Mouse (Mus musculus): ENCODE data around the gene 4930402H24Rik. TPM values are rescaled to one million over a fixed set of nuclear protein-coding genes. Genes with fewer than 3 reads are reported as not detected.

The 4930402H24Rik gene
- polyA plus RNA-seq, 1 experiment from 2014 or later, result 43.1 TPM

DNA sequence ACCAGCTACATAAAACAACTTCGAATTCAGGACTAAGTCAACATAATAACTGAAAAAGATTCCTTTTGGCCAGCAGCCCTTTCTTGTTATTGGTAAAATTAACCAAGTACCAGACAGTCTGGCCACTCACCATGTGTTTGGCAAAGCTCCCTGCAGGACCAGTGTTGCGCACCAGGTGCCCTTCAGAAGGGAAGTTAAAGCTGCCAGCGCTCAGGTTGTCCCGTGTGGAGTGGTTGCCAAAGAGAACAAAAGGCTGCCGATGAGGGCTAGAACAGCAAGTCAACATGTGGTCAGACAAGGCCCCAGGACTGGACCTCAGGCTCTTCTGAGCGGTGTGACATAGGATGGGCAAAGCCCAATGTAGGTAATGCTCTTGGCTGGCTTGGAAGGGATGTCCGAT, 114.5 kb downstream of the 4930402H24Rik start:
- no peaks in the 10 kb centered on the region for H3K4me1 ChIP-seq
- ATAC-seq (ENCODE audit: low FRiP score, low read depth), result no peak
- 95% methylated on average over 7 of the region's 7 CpGs for WGBS
- H3K27me3 ChIP-seq, result no peaks in the 10 kb centered on the region
- no peak overlapping the region for H3K9ac ChIP-seq
- H3K4me2 ChIP-seq (replicated peaks), result no peak overlapping the region
- H3K36me3 ChIP-seq, result peaks cover 59% of the 10 kb centered on the region
- H3K4me3 ChIP-seq, result no peak overlapping the region
- H3K9me3 ChIP-seq, result no peaks in the 10 kb centered on the region
- no peak overlapping the region for H3K27ac ChIP-seq

DNA sequence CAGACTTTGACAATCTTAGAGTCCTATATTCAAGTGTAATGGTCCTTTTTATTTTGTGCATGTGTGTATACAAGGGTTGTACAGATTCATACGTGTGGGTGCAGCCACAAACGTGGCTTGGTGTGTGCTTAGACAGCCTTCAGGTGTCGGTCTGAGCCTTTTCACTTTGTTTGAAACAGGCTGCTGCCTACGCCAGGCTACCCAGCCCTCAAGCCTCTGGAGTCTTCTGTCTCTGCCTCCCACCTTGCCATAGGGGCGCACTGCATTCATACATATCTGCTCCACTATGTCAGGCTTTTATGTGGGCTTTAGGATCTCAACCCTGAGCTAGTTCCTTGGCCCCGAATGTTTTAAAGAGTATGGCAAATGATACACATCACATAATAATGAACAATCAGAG, 116.6 kb downstream of the 4930402H24Rik start:
- H3K36me3 ChIP-seq, result peaks cover 68% of the 10 kb centered on the region
- no peaks in the 10 kb centered on the region for H3K9me3 ChIP-seq
- no peak overlapping the region for H3K9ac ChIP-seq
- H3K4me1 ChIP-seq, result no peaks in the 10 kb centered on the region
- 89% methylated on average over 6 of the region's 6 CpGs for WGBS
- H3K27ac ChIP-seq, result no peak overlapping the region
- H3K4me2 ChIP-seq (replicated peaks), result no peak overlapping the region
- H3K27me3 ChIP-seq, result no peaks in the 10 kb centered on the region
- H3K4me3 ChIP-seq, result no peak overlapping the region
- no peak for ATAC-seq (ENCODE audit: low FRiP score, low read depth)

DNA sequence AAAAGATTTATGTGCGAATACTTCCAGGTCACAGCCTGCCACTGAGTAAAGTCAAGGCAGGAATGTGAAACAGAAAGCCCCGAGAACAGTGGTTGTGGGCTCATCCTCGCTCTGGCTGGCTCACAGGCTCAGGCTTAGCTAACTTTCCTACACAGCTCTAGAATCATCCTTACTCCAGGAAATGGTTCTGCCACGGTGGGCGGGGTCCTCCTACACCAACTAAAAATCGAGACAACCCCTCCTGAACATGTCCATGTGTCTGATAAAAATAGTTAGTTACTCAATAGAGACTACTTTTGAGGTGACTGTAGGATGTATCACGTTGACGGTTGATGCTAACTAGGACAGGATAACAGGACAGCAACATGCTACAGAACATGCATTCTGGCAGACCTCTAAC, 117.2 kb downstream of the 4930402H24Rik start:
- ATAC-seq (ENCODE audit: low FRiP score, low read depth), result no peak
- Histone ChIP-seq H3K9me3 (no peaks in the 10 kb centered on the region), H3K27me3 (no peaks in the 10 kb centered on the region), H3K4me2 (replicated peaks) (no peak overlapping the region), H3K9ac (no peak overlapping the region), H3K4me1 (no peaks in the 10 kb centered on the region), H3K4me3 (no peak overlapping the region), H3K27ac (no peak overlapping the region), H3K36me3 (peaks cover 71% of the 10 kb centered on the region)
- WGBS, result 90% methylated on average over 8 of the region's 8 CpGs

DNA sequence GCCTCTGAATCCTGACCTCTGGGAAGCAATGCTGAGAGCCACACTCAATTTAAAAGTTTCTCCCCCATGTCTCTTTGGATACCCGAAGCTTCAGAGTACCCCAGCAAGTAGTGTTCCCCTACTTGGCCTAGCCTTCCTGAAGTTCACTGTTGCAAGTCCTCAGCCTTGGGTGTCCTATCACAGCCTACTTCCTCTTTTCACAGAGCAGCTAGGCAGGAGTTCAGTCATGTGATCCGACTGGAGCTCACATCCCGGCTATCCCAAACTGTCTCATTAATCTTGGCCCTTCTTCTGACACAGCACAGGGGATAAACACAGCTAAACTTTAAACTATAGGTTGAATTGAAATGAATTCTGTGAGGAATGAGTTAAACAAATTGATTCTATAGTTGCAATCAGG, 121.3 kb downstream of the 4930402H24Rik start:
- no peaks in the 10 kb centered on the region for H3K4me1 ChIP-seq
- H3K27ac ChIP-seq, result no peak overlapping the region
- ATAC-seq (ENCODE audit: low FRiP score, low read depth), result no peak
- no peaks in the 10 kb centered on the region for H3K9me3 ChIP-seq
- 69% methylated on average over 3 of the region's 3 CpGs for WGBS
- H3K27me3 ChIP-seq, result no peaks in the 10 kb centered on the region
- H3K9ac ChIP-seq, result no peak overlapping the region
- H3K4me3 ChIP-seq, result no peak overlapping the region
- no peak overlapping the region for H3K4me2 ChIP-seq (replicated peaks)
- H3K36me3 ChIP-seq, result peaks cover 79% of the 10 kb centered on the region

DNA sequence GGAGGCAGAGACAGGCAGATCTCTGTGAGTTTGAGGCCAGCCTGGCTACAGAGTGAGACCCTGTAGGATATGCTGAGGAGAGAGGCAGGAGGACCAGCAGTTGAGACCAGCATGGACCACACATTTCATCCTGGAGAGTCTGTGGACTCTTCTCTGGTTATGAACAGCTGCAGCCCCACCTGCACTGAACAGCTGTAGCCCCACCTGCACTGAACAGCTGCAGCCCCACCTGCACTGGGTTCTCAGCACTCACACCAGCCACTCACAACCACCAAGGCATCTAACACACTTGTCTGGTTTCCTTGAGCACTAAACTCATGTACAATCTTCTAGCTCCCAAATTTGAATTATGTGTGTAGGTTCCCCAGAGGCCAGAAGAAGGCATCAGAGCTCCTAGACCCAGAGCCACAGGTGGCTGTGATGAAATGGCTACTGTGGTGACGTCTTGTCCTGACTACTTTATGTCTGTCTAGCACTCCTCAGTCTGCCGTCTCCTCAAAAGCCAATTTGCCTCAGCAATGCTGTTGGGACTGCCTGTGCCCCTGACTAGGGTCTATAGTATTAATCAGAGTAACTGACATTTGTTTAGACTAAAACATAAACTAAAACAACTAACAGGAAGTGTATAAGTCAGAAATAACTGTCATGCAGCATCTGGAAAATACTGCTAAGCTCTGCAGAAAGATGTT, 125.4 kb downstream of the 4930402H24Rik start:
- Histone ChIP-seq H3K9ac (no peak overlapping the region), H3K36me3 (peaks cover 86% of the 10 kb centered on the region), H3K4me1 (no peaks in the 10 kb centered on the region), H3K27me3 (no peaks in the 10 kb centered on the region), H3K9me3 (no peaks in the 10 kb centered on the region), H3K27ac (no peak overlapping the region), H3K4me3 (no peak overlapping the region), H3K4me2 (replicated peaks) (no peak overlapping the region)
- no peak for ATAC-seq (ENCODE audit: low FRiP score, low read depth)
- WGBS, result 54% methylated on average over 2 of the region's 2 CpGs

DNA sequence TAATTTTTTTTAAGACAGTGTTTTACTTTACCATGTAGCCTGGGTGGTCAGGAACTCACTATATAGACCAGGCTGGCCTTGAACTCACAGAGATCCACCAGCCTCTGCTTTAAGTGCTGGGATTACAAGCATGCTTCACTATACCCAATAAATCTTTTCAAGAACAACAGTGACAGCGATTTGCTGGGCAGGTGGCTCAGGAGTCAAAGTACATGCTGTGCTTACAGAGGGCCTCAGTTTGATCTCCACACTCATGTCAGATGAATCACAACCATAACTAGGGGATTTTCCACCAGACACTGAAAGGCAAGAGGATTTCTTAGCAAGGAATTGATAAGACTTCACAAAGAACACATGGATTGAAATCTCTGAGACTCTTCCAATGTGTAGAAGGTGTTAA, 126.3 kb downstream of the 4930402H24Rik start:
- Histone ChIP-seq H3K4me3 (no peak overlapping the region), H3K27ac (no peak overlapping the region), H3K9me3 (no peaks in the 10 kb centered on the region), H3K36me3 (peaks cover 87% of the 10 kb centered on the region), H3K9ac (no peak overlapping the region), H3K27me3 (no peaks in the 10 kb centered on the region), H3K4me1 (no peaks in the 10 kb centered on the region), H3K4me2 (replicated peaks) (no peak overlapping the region)
- WGBS, result 52% methylated on average over 1 of the region's 1 CpGs
- ATAC-seq (ENCODE audit: low FRiP score, low read depth), result no peak

DNA sequence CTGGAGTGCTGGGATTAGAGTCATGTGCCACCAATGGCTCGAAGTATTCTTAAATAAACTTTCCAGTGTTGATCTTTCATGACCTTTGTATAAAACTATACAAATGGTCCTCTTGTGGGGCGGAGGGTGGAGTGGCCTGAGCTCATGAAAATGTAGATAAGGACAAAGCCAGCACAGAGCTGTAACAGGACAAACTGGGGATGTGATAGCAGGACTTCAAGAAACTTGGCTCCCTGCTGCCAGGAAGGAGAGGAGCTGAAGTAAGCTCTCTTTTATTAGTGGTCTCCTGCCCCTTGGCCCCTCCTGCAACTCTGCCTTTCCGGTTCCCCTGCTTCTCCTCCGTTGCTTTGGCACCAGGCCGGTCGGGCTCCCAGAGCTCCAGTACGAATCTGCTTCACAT, 129.6 kb downstream of the 4930402H24Rik start:
- no peak for ATAC-seq (ENCODE audit: low FRiP score, low read depth)
- no peaks in the 10 kb centered on the region for H3K9me3 ChIP-seq
- WGBS, result 82% methylated on average over 7 of the region's 7 CpGs
- H3K4me2 ChIP-seq (replicated peaks), result no peak overlapping the region
- no peak overlapping the region for H3K4me3 ChIP-seq
- no peaks in the 10 kb centered on the region for H3K4me1 ChIP-seq
- H3K9ac ChIP-seq, result no peak overlapping the region
- no peaks in the 10 kb centered on the region for H3K27me3 ChIP-seq
- H3K27ac ChIP-seq, result no peak overlapping the region
- H3K36me3 ChIP-seq, result peaks cover 87% of the 10 kb centered on the region

DNA sequence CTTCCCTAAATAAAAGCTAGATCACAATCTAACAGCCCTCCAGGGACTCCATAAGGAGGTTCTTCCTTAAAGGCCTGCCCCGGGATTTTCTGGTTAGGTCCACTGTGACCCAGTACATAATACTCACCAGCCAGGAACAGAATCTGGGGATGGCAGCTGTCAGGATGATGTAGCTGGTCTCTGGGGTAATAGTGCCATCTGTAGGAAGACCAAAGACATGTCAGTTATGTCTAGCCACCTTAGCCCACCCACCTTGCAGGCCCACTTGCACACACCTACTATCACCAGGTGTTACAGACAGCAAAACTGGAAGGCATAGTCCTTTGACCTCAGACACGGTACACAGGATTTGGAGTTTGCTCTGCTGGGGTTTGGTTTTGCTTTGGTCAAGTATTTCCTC, 138.7 kb downstream of the 4930402H24Rik start:
- H3K4me1 ChIP-seq, result no peaks in the 10 kb centered on the region
- H3K36me3 ChIP-seq, result peaks cover 83% of the 10 kb centered on the region
- no peak for ATAC-seq (ENCODE audit: low FRiP score, low read depth)
- no peaks in the 10 kb centered on the region for H3K27me3 ChIP-seq
- no peak overlapping the region for H3K27ac ChIP-seq
- no peaks in the 10 kb centered on the region for H3K9me3 ChIP-seq
- H3K4me2 ChIP-seq (replicated peaks), result no peak overlapping the region
- H3K4me3 ChIP-seq, result no peak overlapping the region
- no peak overlapping the region for H3K9ac ChIP-seq
- 60% methylated on average over 2 of the region's 2 CpGs for WGBS

DNA sequence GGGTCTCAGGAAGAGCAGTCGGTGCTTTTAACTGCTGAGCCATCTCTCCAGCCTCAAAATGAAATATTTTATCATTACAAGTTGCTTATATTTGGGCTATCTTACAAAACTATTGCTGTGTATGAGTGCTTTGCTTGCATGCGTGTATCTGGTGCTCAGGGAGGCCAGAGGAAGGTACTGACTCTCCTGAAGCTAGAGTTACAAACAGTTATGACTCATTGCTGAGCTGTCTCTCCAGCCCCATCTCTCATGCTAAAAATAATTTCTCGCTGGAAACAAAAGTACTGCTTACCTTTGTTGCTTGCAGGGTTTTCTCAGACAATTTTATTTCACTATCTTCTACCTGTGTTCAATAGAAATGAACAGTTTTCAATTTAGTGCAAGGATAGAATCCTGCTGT, 140.8 kb downstream of the 4930402H24Rik start:
- no peak overlapping the region for H3K27ac ChIP-seq
- H3K27me3 ChIP-seq, result no peaks in the 10 kb centered on the region
- WGBS, result 90% methylated on average over 3 of the region's 3 CpGs
- peaks cover 85% of the 10 kb centered on the region for H3K36me3 ChIP-seq
- no peak overlapping the region for H3K9ac ChIP-seq
- no peak overlapping the region for H3K4me2 ChIP-seq (replicated peaks)
- no peak for ATAC-seq (ENCODE audit: low FRiP score, low read depth)
- H3K4me1 ChIP-seq, result no peaks in the 10 kb centered on the region
- no peaks in the 10 kb centered on the region for H3K9me3 ChIP-seq
- no peak overlapping the region for H3K4me3 ChIP-seq

DNA sequence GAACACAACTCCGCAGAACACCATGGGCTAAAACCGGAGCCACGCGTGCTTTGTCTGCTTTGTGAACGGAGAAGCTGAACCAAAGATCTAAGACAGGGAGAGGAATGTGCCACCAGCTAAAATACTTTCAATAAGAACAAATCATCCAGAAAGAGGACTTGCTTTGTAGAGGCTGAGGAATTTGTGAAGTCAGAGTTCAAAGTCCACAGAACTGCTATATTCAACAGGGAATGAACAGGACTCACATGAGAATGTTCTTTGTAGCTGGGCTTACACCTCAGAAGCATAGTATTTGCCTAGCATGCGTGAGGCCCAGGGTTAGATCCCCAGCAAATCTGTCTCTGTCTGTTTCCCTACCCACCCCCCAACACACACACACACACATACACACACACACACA, 145.3 kb downstream of the 4930402H24Rik start:
- H3K36me3 ChIP-seq, result peaks cover 66% of the 10 kb centered on the region
- WGBS, result 85% methylated on average over 6 of the region's 6 CpGs

DNA sequence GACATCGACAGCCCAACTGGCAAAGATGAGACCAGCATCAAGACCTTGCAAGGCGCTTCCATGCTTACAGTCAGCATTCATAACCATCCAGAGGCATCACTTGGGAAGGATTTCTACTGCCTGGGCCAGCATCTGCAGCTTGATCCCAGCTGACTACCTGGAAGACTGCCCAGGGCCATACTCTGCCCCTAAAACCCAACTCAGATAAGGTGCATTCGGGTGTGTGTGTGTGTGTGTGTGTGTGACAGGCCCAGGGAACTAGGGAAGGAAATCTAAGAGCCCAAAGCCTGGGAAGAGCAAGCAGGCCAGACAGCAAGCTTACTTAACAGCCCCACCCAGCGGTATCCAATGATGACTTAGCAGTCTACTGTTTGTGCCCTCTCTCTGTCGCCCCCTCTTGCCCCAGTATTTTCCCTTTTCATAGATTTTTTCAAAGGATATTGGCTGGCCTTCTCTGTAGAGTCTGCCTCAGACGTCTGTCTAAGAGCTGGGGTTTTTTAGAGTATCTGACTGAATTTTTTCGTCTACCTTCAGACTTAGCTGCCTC, 151.1 kb downstream of the 4930402H24Rik start:
- WGBS, result 56% methylated on average over 7 of the region's 7 CpGs

More for the DNA sequence above, 145.3 kb downstream of the 4930402H24Rik start:
- ATAC-seq (ENCODE audit: low FRiP score, low read depth), result no peak
- no peak overlapping the region for H3K27ac ChIP-seq
- H3K9me3 ChIP-seq, result no peaks in the 10 kb centered on the region
- no peak overlapping the region for H3K4me3 ChIP-seq
- no peak overlapping the region for H3K4me2 ChIP-seq (replicated peaks)
- H3K4me1 ChIP-seq, result no peaks in the 10 kb centered on the region
- no peak overlapping the region for H3K9ac ChIP-seq
- no peaks in the 10 kb centered on the region for H3K27me3 ChIP-seq

DNA sequence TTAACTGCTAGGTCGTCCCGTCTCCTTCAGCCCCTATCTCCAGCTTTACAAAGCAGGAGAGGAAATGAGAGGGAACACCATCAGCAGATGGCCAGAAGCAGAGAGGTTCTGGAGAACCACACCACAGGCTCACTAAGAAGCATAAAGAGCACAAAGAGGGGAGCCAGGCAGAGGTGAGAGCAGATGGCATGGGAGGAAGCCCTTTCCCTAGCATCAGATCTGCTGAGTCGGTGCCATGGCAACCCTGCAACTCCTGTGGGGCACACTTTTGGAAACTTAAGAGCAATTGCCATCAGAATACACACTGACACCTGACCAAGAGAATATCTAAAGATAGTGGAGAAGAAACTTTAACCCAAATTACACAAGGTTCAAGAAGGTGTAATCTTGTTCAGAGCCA, 151.6 kb downstream of the 4930402H24Rik start:
- WGBS, result 91% methylated on average over 3 of the region's 3 CpGs
- no peak for ATAC-seq (ENCODE audit: low FRiP score, low read depth)

More for the DNA sequence above, 151.1 kb downstream of the 4930402H24Rik start:
- Histone ChIP-seq H3K4me3 (no peak overlapping the region), H3K27me3 (no peaks in the 10 kb centered on the region), H3K9ac (no peak overlapping the region), H3K9me3 (no peaks in the 10 kb centered on the region), H3K4me2 (replicated peaks) (no peak overlapping the region), H3K36me3 (peaks cover 28% of the 10 kb centered on the region), H3K4me1 (no peaks in the 10 kb centered on the region), H3K27ac (no peak overlapping the region)
- no peak for ATAC-seq (ENCODE audit: low FRiP score, low read depth)

DNA sequence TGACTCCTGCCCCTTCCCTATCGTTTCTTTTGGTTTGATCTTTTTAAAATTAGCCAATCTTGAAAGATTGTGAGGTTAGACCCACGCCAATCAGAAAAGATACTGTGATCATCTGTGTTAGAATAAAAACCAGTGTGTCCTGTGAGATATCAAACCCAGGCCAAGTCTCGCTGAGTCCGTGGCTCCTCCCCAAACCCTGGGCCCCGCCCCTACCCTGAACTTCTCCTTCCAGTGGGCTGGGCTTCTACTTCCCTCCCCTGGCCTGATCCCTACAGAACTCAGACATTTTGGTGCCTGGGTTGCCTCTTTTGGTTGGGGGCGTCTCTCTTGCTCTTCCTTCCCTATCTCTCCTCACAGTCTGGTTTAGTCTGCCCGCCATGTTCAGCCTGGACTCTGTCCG, 155.8 kb downstream of the 4930402H24Rik start:
- H3K4me1 ChIP-seq, result no peaks in the 10 kb centered on the region
- no peak overlapping the region for H3K4me3 ChIP-seq
- H3K9ac ChIP-seq, result no peak overlapping the region
- H3K9me3 ChIP-seq, result no peaks in the 10 kb centered on the region
- no peak overlapping the region for H3K4me2 ChIP-seq (replicated peaks)
- ATAC-seq (ENCODE audit: low FRiP score, low read depth), result no peak
- H3K27me3 ChIP-seq, result no peaks in the 10 kb centered on the region
- 54% methylated on average over 8 of the region's 8 CpGs for WGBS
- H3K36me3 ChIP-seq, result peaks cover 49% of the 10 kb centered on the region
- no peak overlapping the region; the same call in 1 of the 2 replicates for H3K27ac ChIP-seq

More for the DNA sequence above, 151.6 kb downstream of the 4930402H24Rik start:
- Histone ChIP-seq H3K4me1 (no peaks in the 10 kb centered on the region), H3K4me2 (replicated peaks) (no peak overlapping the region), H3K27ac (no peak overlapping the region), H3K9ac (no peak overlapping the region), H3K9me3 (no peaks in the 10 kb centered on the region), H3K27me3 (no peaks in the 10 kb centered on the region), H3K4me3 (no peak overlapping the region), H3K36me3 (peaks cover 30% of the 10 kb centered on the region)
